Mouse (Mus musculus): ENCODE measurements around the gene Myo1e. TPM values are rescaled to one million over a fixed set of nuclear protein-coding genes. Genes with fewer than 3 reads are reported as not detected.

The Myo1e gene
- total RNA-seq (2021) = 10 to 100 TPM; 23.3 to 27.6 TPM
- long read RNA-seq, experiment 1, full-length matches to known transcripts = 11 of 13 reads
- long read RNA-seq, experiment 1, partial matches to known transcripts = 0 of 13 reads
- long read RNA-seq, experiment 1, other reads (novel, unspliced or antisense) = 2 of 13 reads
- long read RNA-seq, experiment 2, full-length matches to known transcripts = 14 of 24 reads
- long read RNA-seq, experiment 2, partial matches to known transcripts = 9 of 24 reads
- long read RNA-seq, experiment 2, other reads (novel, unspliced or antisense) = 1 of 24 reads

- DNase-seq (ENCODE audit: low spot score in 2 of 2) = peak; percentile 83 to 86
Measured at GRCm38 (mm10) chr9:70207151-70207831, at the start of gene Myo1e. Gene Myo1e, plus strand, starts transcription at chr9:70207350.

DNA sequence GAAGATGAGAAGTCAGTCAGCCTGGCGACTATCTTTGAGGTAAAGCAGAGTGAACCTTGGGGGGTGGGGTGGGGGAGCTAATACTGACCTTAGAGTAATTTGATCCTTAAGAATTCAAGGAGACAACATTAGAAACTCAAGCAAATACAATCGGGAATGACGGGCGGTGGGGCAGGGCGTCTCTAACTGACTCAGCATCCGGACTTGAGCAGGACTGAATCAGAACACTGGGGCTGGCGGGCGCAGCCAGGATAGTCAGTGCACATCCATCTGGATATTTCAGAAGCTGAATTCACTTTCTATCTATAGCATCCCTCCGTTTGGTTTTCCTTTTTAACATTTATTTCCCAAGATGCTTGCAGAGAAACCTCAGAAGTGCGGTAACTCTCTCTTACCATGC is 47.1 kb upstream of the Myo1e start:
- no peak for DNase-seq (ENCODE audit: low spot score in 2 of 2)

- DNase-seq (ENCODE audit: low spot score in 2 of 2) = no peak
Measured at GRCm38 (mm10) chr9:70168973-70169372, 38.2 kb upstream of the Myo1e start.

- no peak for DNase-seq (ENCODE audit: low spot score in 2 of 2)
Measured at GRCm38 (mm10) chr9:70174291-70174848, 32.8 kb upstream of the Myo1e start.

GRCm38 (mm10) chr9:70174896-70175295 is 32.3 kb upstream of the Myo1e start:
- DNase-seq (ENCODE audit: low spot score in 2 of 2) = no peak

DNA sequence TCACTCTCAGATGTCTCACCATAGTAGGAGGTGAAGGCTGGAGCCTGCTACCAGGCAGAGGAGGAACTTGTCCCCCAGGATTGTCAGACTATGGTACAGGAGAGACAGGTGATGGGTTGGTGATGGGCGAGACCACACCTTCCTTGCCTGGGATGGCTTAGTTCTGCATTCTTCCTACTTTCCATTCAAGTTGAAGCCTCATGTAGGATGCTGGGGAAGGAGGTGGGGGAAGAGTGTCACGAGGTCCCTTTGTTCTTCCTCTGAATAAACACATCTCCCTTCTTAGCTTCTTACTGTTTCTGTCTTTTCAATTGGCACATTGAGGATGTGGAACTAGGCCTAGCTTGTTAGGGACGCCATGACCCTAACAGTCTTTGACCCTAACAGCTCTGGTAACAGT is 30.9 kb upstream of the Myo1e start:
- DNase-seq (ENCODE audit: low spot score in 2 of 2) = no peak

GRCm38 (mm10) chr9:70181719-70182118 is 25.4 kb upstream of the Myo1e start:
- DNase-seq (ENCODE audit: low spot score in 2 of 2) = no peak

GRCm38 (mm10) chr9:70182639-70183038 is 24.5 kb upstream of the Myo1e start:
- no peak for DNase-seq (ENCODE audit: low spot score in 2 of 2)

GRCm38 (mm10) chr9:70192336-70192735 is 14.8 kb upstream of the Myo1e start:
- DNase-seq (ENCODE audit: low spot score in 2 of 2) = no peak

DNA sequence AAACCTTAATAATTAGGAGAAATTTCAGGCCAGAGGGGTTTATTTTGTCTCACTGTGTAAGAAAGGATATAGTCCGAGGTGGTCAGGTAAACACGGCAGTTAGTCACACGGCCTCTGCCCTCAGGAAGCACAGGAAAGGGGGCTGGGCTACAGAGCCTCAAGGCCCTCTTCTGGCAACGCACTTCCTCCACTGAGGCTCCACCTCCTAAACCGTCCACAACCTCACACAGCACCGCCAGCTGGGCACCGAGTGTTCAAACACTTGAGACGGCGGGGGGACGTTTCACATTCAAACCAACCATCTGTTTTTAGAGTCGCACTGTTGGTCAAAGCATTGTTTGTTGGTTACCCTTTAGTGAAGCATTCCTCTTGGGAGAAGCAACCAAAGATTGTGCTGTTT is 12.5 kb upstream of the Myo1e start:
- DNase-seq (ENCODE audit: low spot score in 2 of 2) = no peak

DNA sequence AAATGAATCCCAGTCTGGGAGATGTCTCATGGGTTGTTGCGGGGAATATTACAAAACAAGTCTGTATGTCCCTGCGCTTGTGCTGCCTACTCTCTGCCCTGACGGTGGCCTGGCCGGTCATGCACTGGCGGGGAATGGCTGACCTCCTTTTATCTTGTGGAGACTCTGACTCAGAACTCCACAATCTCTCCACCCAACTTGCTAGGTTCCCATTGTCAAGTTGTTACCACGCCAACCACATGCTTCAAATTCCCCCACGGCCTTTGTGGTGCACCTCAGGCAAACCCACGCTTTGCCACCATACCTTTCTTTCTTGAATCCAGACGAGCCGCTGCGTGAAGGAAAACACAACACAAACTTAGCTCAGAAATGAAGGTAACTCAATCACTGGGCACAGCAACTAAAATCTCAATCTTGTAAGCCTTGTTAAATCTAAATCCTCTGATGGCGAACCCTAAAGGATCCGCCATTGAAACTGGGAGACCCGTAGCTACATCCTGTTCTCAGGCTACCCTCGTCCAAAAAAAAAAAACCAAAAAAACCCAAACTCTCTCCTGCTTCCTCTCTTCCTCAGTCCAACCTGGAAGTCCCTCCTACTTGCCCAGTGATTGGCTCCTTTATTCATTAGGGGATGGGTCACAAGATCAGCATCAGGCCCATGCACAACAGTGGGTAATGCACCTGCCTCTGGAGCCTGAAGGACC is 10.0 kb upstream of the Myo1e start:
- DNase-seq (ENCODE audit: low spot score in 2 of 2) = no peak

DNA sequence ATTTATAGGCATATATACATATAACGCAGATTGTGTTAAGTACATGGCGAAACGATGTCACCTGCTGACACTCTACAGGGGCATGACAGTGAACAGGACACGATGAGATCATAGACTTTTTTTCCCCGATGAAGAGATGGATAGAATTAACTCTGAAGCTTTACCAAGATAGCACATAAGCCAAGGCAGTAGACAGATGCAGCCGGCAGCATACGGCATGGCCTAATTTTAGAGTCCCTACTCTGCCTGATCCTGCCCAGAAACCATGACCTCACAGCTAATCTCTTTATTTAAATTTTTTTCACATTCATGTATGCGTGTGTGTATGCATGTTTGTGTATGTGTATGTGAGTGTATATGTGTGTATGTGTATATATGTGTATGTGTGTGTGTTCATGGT is 9.2 kb upstream of the Myo1e start:
- no peak for DNase-seq (ENCODE audit: low spot score in 2 of 2)

DNA sequence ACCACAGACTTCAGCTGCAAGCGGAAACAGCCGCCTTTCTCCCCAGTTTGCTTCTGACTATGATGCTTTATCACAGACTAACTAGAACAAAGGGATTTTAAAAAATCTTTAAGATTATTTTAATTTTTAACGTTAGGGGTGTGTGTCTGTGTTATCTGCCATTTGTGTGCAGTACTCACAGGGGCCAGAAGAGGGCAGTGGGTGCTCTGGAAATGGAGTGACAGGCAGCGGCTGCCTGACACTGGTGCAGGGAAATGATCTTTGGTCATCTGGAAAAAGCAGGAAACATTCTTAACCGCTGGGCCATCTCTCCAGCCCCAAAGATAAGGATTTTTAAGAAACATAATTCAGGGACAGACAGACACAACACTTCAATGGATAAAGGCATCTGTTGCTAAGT is 4.4 kb upstream of the Myo1e start:
- DNase-seq (ENCODE audit: low spot score in 2 of 2) = peak; percentile 31 to 64

DNA sequence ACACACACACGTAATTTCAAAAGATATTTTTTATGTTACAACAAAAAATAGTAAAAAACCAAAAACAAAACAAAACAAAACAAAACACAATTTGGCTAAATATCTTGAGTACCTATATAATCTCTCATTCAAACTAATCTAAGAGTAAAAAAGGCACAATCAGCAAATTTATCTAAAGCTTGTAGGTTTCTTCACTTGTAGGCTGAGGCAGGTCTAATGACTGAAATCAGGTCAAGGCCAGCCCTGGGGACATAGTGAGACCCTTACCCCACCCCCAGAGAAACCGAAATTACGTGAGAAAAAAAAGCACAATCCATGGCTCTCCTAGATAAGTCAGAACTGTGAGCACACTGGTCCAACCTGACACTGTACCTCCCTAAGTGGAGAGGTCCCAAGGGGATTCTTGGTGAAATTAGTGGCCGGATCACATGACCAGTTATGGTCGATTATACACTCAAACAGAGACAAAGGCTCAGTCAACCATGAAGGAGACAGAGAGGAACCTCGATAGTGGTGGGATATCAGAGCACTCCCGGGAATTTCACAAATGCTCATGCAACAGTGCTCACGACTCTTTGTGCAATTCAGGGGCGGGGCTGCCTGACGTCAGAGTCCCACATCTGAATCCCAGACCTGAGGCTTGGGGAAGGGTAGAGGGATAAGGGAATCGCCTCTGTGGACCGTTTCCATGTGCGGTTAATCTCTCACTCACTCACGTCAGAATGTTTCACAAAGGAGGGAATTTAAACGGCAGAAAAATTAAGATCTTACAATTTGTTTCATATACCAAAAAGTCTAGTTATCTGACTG is 3.7 kb upstream of the Myo1e start:
- DNase-seq (ENCODE audit: low spot score in 2 of 2) = no peak

- DNase-seq (ENCODE audit: low spot score in 2 of 2) = peak; percentile 29 to 39
Measured at GRCm38 (mm10) chr9:70207981-70208521, 901 bp downstream of the Myo1e start.

- no peak for DNase-seq (ENCODE audit: low spot score in 2 of 2)
Measured at GRCm38 (mm10) chr9:70208751-70209150, 1.6 kb downstream of the Myo1e start.

DNA sequence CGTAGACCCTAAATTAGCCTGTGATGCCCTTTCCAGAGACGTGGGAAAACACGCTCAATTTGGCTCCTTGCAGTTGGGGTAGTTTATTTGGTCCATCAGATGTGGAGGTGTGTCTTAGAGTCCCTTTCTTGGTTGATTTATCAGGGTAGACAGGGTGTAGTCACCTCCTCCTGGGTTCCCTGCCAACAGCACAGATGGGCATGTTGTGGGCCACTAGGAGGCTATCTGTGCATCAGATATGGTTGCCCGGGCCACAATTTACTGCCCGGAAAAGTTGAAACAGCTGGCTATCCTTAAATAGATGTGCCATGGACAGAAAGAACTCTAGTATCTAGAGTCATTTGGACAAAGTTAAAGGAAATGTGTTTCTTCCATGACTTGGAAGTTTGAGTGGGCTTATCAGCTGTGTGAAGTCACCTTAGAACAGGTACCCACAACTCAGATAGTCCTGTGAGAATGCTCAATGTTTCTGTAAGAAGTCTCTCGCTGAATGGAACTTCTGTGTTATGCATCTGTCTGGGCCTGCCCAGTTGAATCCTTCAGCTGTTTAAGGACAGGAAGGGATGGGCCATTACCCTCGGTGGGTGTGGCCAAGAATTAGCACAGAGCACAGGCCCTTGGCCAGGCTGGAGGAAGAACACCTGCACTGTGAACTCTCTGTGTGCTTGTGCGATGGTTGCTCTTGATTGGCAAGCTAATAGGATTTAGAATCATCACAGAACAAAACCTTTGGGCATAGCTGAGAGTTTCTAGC is 2.3 kb downstream of the Myo1e start:
- DNase-seq (ENCODE audit: low spot score in 2 of 2) = no peak

DNA sequence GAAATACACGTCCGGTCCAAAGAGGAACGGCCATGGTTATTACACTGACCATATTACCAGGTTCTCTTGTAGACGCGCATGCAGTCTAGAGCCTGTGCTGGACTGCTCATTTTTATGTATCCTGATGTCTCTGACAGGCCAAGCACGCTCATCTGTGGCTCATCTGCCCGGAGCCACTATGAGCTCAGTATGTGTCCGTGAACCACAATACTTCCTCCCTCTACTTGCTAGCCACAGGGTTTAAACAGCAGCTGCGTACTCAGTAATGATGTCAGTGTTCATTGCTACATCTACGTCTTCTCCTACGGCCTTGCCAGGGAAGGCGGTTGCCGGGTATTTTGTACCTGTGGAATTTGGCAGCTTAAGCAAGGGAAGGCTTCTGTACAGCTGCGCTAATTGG is 4.5 kb downstream of the Myo1e start:
- DNase-seq (ENCODE audit: low spot score in 2 of 2) = no peak

- no peak for DNase-seq (ENCODE audit: low spot score in 2 of 2)
Measured at GRCm38 (mm10) chr9:70216517-70216916, 9.4 kb downstream of the Myo1e start.

GRCm38 (mm10) chr9:70219295-70219931 is 12.3 kb downstream of the Myo1e start:
- DNase-seq (ENCODE audit: low spot score in 2 of 2) = no peak

Data from adrenal gland, adult 18-20 months (tissue).